In genomic region chr15:12834231-12834630, GRCm38 (mm10) we compare ENCODE assay signal across 1 mouse cellular context.
TF ChIP-seq lines count a peak whose summit lies in the region.

No protein-coding gene starts in this region.

TF ChIP-seq in ES-E14, 5 proteins besides CTCF, POLR2A, EP300 and RAD21:
- TF ChIP-seq ZC3H11A (IDR thresholded peaks at IDR 0.05; ENCODE audit: borderline replicate concordance, low read depth, low read length) (no peak), HCFC1 (IDR thresholded peaks at IDR 0.05; ENCODE audit: borderline replicate concordance, insufficient read depth, low read length) (no peak), ZNF384 (IDR thresholded peaks at IDR 0.05; ENCODE audit: low read depth, low read length) (no peak), CHD2 (IDR thresholded peaks at IDR 0.05; ENCODE audit: low read depth, low read length) (no peak), MAFK (IDR thresholded peaks at IDR 0.05; ENCODE audit: insufficient read depth, low read depth, low read length) (no peak)
